Mouse (Mus musculus) spleen, postnatal 10 days (tissue): ENCODE data around the gene Nme2.
A peak's percentile ranks its signal among the peaks of the same experiment; 100 is the strongest.
"Not testable (repeated sequence)": the region's sequence is repeated elsewhere in the genome, so short reads cannot be mapped to it uniquely, and the experiment has no call there.

Experiments used
- DNase-seq, 2 experiments: peaks; one replicate each; pipeline ENCODE4 v3.0.0; 2021 to 2022; ENCODE audit warnings: low spot score in 2 of 2

Nme2 gene

GRCm38 (mm10) chr11:93967381-93967780 lies 11.3 kb upstream of the Nme2 start:
- peak in 1 of 2 experiments; percentile 14 for DNase-seq

GRCm38 (mm10) chr11:93965391-93965790 lies 9.3 kb upstream of the Nme2 start:
- DNase-seq, result no peak

GRCm38 (mm10) chr11:93963013-93963412 lies 7.0 kb upstream of the Nme2 start:
- no peak for DNase-seq

- no peak for DNase-seq
Observed at GRCm38 (mm10) chr11:93961482-93961881, 5.4 kb upstream of the Nme2 start.

- no peak for DNase-seq
Observed at GRCm38 (mm10) chr11:93957746-93958145, 1.7 kb upstream of the Nme2 start.

- DNase-seq, result no peak
Observed at GRCm38 (mm10) chr11:93957031-93957555, 1.0 kb upstream of the Nme2 start.

- DNase-seq, result peak; percentile 73 to 90
Observed at GRCm38 (mm10) chr11:93955256-93956150, 556 bp downstream of the Nme2 start.

- DNase-seq, result no peak
Observed at GRCm38 (mm10) chr11:93954738-93955255, 1.3 kb downstream of the Nme2 start.

- no peak for DNase-seq
Observed at GRCm38 (mm10) chr11:93952376-93952775, 3.7 kb downstream of the Nme2 start.

GRCm38 (mm10) chr11:93950045-93950444 lies 6.0 kb downstream of the Nme2 start:
- no peak for DNase-seq

- no peak for DNase-seq
Observed at GRCm38 (mm10) chr11:93948887-93949567, 7.0 kb downstream of the Nme2 start.

- DNase-seq, result no peak
Observed at GRCm38 (mm10) chr11:93944986-93945385, 11.1 kb downstream of the Nme2 start.

GRCm38 (mm10) chr11:93940906-93941305 lies 15.2 kb downstream of the Nme2 start:
- DNase-seq, result no peak

- DNase-seq, result no peak
Observed at GRCm38 (mm10) chr11:93929106-93929505, 27.0 kb downstream of the Nme2 start.

GRCm38 (mm10) chr11:93915019-93915418 lies 41.0 kb downstream of the Nme2 start:
- DNase-seq, result not testable (repeated sequence)

- DNase-seq, result no peak
Observed at GRCm38 (mm10) chr11:93911603-93912002, 44.5 kb downstream of the Nme2 start.

- DNase-seq, result no peak
Observed at GRCm38 (mm10) chr11:93908829-93909228, 47.2 kb downstream of the Nme2 start.

GRCm38 (mm10) chr11:93907839-93908238 lies 48.2 kb downstream of the Nme2 start:
- DNase-seq, result no peak

GRCm38 (mm10) chr11:93906834-93907233 lies 49.2 kb downstream of the Nme2 start:
- DNase-seq, result no peak
